Mouse (Mus musculus): ENCODE results near the gene Fancg.

Fancg gene

GRCm38 (mm10) chr4:43010161-43011038 is at the start of gene Fancg:
Fancg (minus strand) TSS chr4:43010506.
- peak; percentile 89 for DNase-seq (ENCODE audit: low read depth)

GRCm38 (mm10) chr4:43059697-43060096 is 49.4 kb upstream of the Fancg start:
- no peak for DNase-seq (ENCODE audit: low read depth)

- DNase-seq (ENCODE audit: low read depth), result peak; percentile 84
These were observed 48.7 kb upstream of the Fancg start, which contains the start of gene Unc13b for GRCm38 (mm10) chr4:43058753-43059654. Unc13b (plus strand) TSS chr4:43058953.

- no peak for DNase-seq (ENCODE audit: low read depth)
These were observed 48.1 kb upstream of the Fancg start for GRCm38 (mm10) chr4:43058392-43058752.

GRCm38 (mm10) chr4:43057654-43058053 is 47.3 kb upstream of the Fancg start:
- DNase-seq (ENCODE audit: low read depth), result no peak

GRCm38 (mm10) chr4:43052627-43053026 is 42.3 kb upstream of the Fancg start:
- DNase-seq (ENCODE audit: low read depth), result peak; percentile 87

GRCm38 (mm10) chr4:43047231-43047630 is 36.9 kb upstream of the Fancg start:
- DNase-seq (ENCODE audit: low read depth), result peak; percentile 91

GRCm38 (mm10) chr4:43046607-43047006 is 36.3 kb upstream of the Fancg start:
- no peak for DNase-seq (ENCODE audit: low read depth)

GRCm38 (mm10) chr4:43045659-43046302 is 35.5 kb upstream of the Fancg start, which contains the start of gene Fam214b:
Fam214b (minus strand) TSS chr4:43046220.
- DNase-seq (ENCODE audit: low read depth), result peak; percentile 96

- no peak for DNase-seq (ENCODE audit: low read depth)
These were observed 35.0 kb upstream of the Fancg start for GRCm38 (mm10) chr4:43045285-43045658.

GRCm38 (mm10) chr4:43044673-43045072 is 34.4 kb upstream of the Fancg start:
- DNase-seq (ENCODE audit: low read depth), result peak; percentile 55

- peak; percentile 91 for DNase-seq (ENCODE audit: low read depth)
These were observed 33.5 kb upstream of the Fancg start for GRCm38 (mm10) chr4:43043644-43044357.

- no peak for DNase-seq (ENCODE audit: low read depth)
These were observed 30.7 kb upstream of the Fancg start for GRCm38 (mm10) chr4:43040881-43041547.

GRCm38 (mm10) chr4:43040114-43040572 is 29.8 kb upstream of the Fancg start:
- peak; percentile 96 for DNase-seq (ENCODE audit: low read depth)

- DNase-seq (ENCODE audit: low read depth), result no peak
These were observed 29.3 kb upstream of the Fancg start for GRCm38 (mm10) chr4:43039609-43040008.

- DNase-seq (ENCODE audit: low read depth), result no peak
These were observed 28.5 kb upstream of the Fancg start for GRCm38 (mm10) chr4:43038567-43039495.

- no peak for DNase-seq (ENCODE audit: low read depth)
These were observed 27.7 kb upstream of the Fancg start for GRCm38 (mm10) chr4:43037860-43038566.

- DNase-seq (ENCODE audit: low read depth), result no peak
These were observed 26.1 kb upstream of the Fancg start for GRCm38 (mm10) chr4:43036356-43036755.

- no peak for DNase-seq (ENCODE audit: low read depth)
These were observed 25.5 kb upstream of the Fancg start for GRCm38 (mm10) chr4:43035851-43036250.

Data from induced T-regulatory cell, adult 2 months (primary cell).